Mouse (Mus musculus) midbrain, embryonic 11.5 days (tissue): ENCODE measurements at regions not wholly inside any gene's neighbourhood (a gene's known extent, or its start where the extent isn't known, plus 50 kb on each side); places are given as distances from the start of the nearest gene placed in this dataset.

Experiments
- ATAC-seq: fragments of 200-750 bp; cut with Nextera tagmentation; 2 replicates; pipeline ENCODE4 v1.8.0; 2017; ENCODE audit warnings: moderate TSS enrichment, moderate library complexity; ENCODE audit not compliant: low FRiP score
- DNase-seq: peaks from one replicate; pipeline ENCODE4 v3.0.0; 2015; ENCODE audit warnings: low spot score; ENCODE audit errors: missing footprints
- H3K27ac ChIP-seq: fragments of 300-500 bp; sonication (generic); 2 replicates; pipeline ENCODE4 v1.5.1; 2014; ENCODE audit warnings: low read depth, low read length
- H3K27me3 ChIP-seq: fragments of 300-500 bp; sonication (generic); 2 replicates; pipeline ENCODE4 v1.6.1; 2014; ENCODE audit warnings: mild to moderate bottlenecking, low read length, moderate library complexity, mixed read lengths; ENCODE audit not compliant: control insufficient read depth, insufficient read depth
- H3K36me3 ChIP-seq: fragments of 300-500 bp; sonication (generic); 2 replicates; pipeline ENCODE4 v1.6.1; 2014; ENCODE audit warnings: mild to moderate bottlenecking, low read length, moderate library complexity, mixed read lengths; ENCODE audit not compliant: control insufficient read depth, insufficient read depth
- H3K4me1 ChIP-seq: fragments of 300-500 bp; sonication (generic); 2 replicates; pipeline ENCODE4 v1.6.1; 2014; ENCODE audit warnings: low read length; ENCODE audit not compliant: control insufficient read depth, insufficient read depth
- H3K4me2 ChIP-seq: fragments of 300-500 bp; sonication (generic); 2 replicates; pipeline ENCODE4 v1.6.1; 2014; ENCODE audit warnings: mild to moderate bottlenecking, moderate library complexity
- H3K4me3 ChIP-seq: fragments of 300-500 bp; sonication (generic); 2 replicates; pipeline ENCODE4 v1.5.1; 2014; ENCODE audit warnings: low read depth, low read length
- H3K9ac ChIP-seq: fragments of 300-500 bp; sonication (generic); 2 replicates; pipeline ENCODE4 v1.6.1; 2014; ENCODE audit warnings: low read length
- H3K9me3 ChIP-seq: fragments of 300-500 bp; sonication (generic); 2 replicates; pipeline ENCODE4 v1.6.1; 2016; ENCODE audit warnings: low read length; ENCODE audit not compliant: control insufficient read depth
- WGBS: fragments of 180-500 bp; shearing (Covaris S2); extraction: QIAGEN DNeasy Blood & Tissue Kit; methylation state at CpG from one replicate; pipeline ENCODE4 v1.1.7; 2014; 5-methylcytosine and 5-hydroxymethylcytosine counted together

DNA sequence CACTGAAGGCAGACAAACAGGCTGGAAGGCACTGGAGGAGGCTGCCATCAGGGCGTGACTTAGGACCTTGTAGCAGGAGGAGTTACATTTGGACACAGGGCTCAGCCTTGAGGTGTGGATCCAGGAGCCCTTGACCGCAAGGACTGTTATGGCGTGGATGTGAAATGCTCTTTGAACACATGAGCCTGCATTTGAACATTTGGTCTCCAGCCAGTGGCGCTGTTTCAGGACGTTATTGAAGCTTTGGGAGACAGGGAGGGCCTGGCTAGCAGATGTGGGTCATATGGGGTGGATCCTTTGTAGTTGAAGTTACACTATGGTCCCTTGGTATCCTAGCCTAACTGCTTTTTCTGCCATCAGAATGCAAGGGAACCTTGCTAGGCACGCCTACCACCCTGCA lies 87.0 kb upstream of the Twist2 start:
- Histone ChIP-seq H3K4me2 (no peak overlapping the region), H3K27me3 (no peaks in the 10 kb centered on the region), H3K4me3 (no peak overlapping the region), H3K27ac (no peak overlapping the region), H3K36me3 (no peaks in the 10 kb centered on the region), H3K9me3 (no peaks in the 10 kb centered on the region), H3K4me1 (no peaks in the 10 kb centered on the region), H3K9ac (no peak overlapping the region)
- ATAC-seq (no peak), DNase-seq (no peak)
- 85% methylated on average over 6 of the region's 6 CpGs for WGBS

DNA sequence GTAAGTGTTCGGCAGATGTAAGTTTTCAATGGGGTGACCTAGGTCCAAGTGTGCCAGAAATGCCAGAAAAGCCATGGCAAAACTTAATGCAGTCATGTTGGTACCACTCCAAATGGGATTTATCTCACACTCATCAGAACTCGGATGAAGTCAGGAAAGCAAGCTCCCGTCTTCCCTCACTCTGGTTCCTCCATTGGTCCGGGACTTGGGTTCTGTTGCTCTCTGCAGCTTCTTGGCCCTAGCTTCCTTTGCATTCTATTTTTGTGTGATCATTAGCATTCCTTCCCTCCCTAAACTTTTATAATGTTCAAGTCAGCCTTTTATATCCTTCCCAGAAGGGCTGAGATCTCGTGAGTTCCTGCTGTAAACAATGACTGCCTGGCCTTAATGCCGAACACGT lies 85.9 kb upstream of the Twist2 start:
- H3K4me3 ChIP-seq, result no peak overlapping the region
- WGBS, result 90% methylated on average over 7 of the region's 7 CpGs
- DNase-seq, result no peak

DNA sequence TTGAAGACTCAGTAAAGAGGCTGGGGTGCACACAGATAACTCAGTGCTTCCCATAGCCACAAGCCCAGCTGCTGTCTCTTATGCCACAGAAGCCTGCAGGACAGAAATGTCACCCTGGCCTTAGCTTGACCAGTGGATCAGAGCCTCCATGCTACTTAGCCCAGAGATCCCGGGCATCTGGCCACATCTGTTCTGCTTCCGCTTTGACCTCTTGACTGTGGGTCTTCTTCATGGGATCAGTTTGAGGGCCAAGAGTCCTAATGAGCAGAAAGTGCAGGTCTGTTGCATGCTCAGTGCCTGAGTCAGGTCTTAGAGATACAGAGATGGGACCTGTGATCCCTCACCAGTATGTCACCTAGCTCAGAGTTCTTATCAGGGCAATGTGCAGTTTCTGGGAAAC lies 85.5 kb upstream of the Twist2 start:
- Histone ChIP-seq H3K36me3 (no peaks in the 10 kb centered on the region), H3K4me1 (no peaks in the 10 kb centered on the region), H3K4me2 (no peak overlapping the region), H3K27ac (no peak overlapping the region), H3K9ac (no peak overlapping the region), H3K27me3 (no peaks in the 10 kb centered on the region), H3K9me3 (no peaks in the 10 kb centered on the region), H3K4me3 (no peak overlapping the region)
- 98% methylated on average over 2 of the region's 2 CpGs for WGBS
- no peak for DNase-seq
- no peak for ATAC-seq

More for the DNA sequence above, 85.9 kb upstream of the Twist2 start:
- Histone ChIP-seq H3K4me2 (no peak overlapping the region), H3K27ac (no peak overlapping the region), H3K4me1 (no peaks in the 10 kb centered on the region), H3K9ac (no peak overlapping the region), H3K9me3 (no peaks in the 10 kb centered on the region), H3K27me3 (no peaks in the 10 kb centered on the region), H3K36me3 (no peaks in the 10 kb centered on the region)
- ATAC-seq, result no peak

DNA sequence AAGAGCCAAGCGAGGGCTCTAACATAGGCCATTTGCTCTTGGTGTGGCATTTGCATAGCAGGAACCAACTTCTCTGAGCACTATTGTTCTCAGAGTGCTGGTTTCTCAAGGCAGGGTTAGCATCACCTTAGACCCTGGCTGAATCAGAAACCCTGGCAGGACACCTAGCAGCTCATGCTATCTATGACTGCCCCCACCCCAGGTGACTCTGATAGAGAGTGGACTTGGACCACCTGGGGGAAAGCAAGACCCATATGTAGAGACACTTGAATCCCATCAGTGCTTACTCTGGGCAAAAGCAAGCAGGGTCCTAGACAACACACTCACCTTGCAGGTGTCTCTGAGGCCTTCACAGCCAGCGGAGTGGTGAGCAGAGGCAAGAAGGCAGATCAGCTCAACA lies 84.4 kb upstream of the Twist2 start:
- Histone ChIP-seq H3K27ac (no peak overlapping the region), H3K4me1 (no peaks in the 10 kb centered on the region), H3K27me3 (no peaks in the 10 kb centered on the region), H3K4me2 (no peak overlapping the region), H3K36me3 (no peaks in the 10 kb centered on the region), H3K9ac (no peak overlapping the region), H3K9me3 (no peaks in the 10 kb centered on the region), H3K4me3 (no peak overlapping the region)
- ATAC-seq (no peak), DNase-seq (no peak)
- WGBS, result 89% methylated on average over 2 of the region's 2 CpGs

GRCm38 (mm10) chr1:91717961-91718360 lies 83.3 kb upstream of the Twist2 start:
- H3K4me2 ChIP-seq, result no peak overlapping the region
- ATAC-seq (no peak), DNase-seq (no peak)
- H3K9ac ChIP-seq, result no peak overlapping the region
- no peaks in the 10 kb centered on the region for H3K36me3 ChIP-seq
- H3K27ac ChIP-seq, result no peak overlapping the region
- 72% methylated on average over 8 of the region's 8 CpGs for WGBS
- H3K9me3 ChIP-seq, result no peaks in the 10 kb centered on the region
- no peak overlapping the region for H3K4me3 ChIP-seq
- no peaks in the 10 kb centered on the region for H3K27me3 ChIP-seq
- no peaks in the 10 kb centered on the region for H3K4me1 ChIP-seq

- H3K9me3 ChIP-seq, result no peaks in the 10 kb centered on the region
- H3K27me3 ChIP-seq, result no peaks in the 10 kb centered on the region
- DNase-seq (no peak), ATAC-seq (no peak)
- 84% methylated on average over 11 of the region's 11 CpGs for WGBS
- no peak overlapping the region for H3K9ac ChIP-seq
- no peak overlapping the region for H3K4me2 ChIP-seq
- H3K27ac ChIP-seq, result no peak overlapping the region
- H3K4me3 ChIP-seq, result no peak overlapping the region
- H3K4me1 ChIP-seq, result no peaks in the 10 kb centered on the region
- no peaks in the 10 kb centered on the region for H3K36me3 ChIP-seq
These were observed 72.0 kb upstream of the Twist2 start for GRCm38 (mm10) chr1:91729246-91729645.

- Histone ChIP-seq H3K4me3 (no peak overlapping the region), H3K9ac (no peak overlapping the region), H3K27me3 (no peaks in the 10 kb centered on the region), H3K9me3 (no peaks in the 10 kb centered on the region), H3K36me3 (no peaks in the 10 kb centered on the region), H3K27ac (no peak overlapping the region), H3K4me2 (no peak overlapping the region), H3K4me1 (no peaks in the 10 kb centered on the region)
- DNase-seq (no peak), ATAC-seq (no peak)
- WGBS, result 79% methylated on average over 2 of the region's 2 CpGs
These were observed 71.0 kb upstream of the Twist2 start for GRCm38 (mm10) chr1:91730281-91730680.

DNA sequence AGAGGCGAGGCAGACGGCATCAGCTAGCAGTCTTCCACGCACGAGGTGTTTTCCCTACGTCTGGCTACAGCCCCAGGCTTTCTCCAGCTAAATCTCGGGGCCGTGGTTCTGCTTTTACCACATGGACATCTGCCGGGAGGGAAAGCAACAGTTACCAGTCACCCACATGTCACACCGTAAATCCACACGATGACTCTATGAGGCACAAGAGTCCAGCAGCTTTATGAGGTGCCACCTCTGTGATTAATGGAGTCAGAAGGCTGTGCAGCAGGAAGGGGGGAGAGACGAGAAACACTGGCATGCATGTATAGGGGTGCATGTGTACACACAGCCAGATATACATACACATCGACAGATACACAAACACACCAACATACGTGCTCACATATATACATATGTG lies 69.6 kb upstream of the Twist2 start:
- Histone ChIP-seq H3K36me3 (no peaks in the 10 kb centered on the region), H3K27me3 (no peaks in the 10 kb centered on the region), H3K4me1 (no peaks in the 10 kb centered on the region), H3K4me2 (no peak overlapping the region), H3K4me3 (no peak overlapping the region), H3K27ac (no peak overlapping the region), H3K9me3 (no peaks in the 10 kb centered on the region), H3K9ac (no peak overlapping the region)
- ATAC-seq (no peak), DNase-seq (no peak)
- WGBS, result 86% methylated on average over 13 of the region's 13 CpGs

GRCm38 (mm10) chr1:91732461-91732861 lies 68.8 kb upstream of the Twist2 start:
- H3K4me1 ChIP-seq, result no peaks in the 10 kb centered on the region
- DNase-seq (no peak), ATAC-seq (no peak)
- H3K27ac ChIP-seq, result no peak overlapping the region
- no peaks in the 10 kb centered on the region for H3K9me3 ChIP-seq
- no peak overlapping the region for H3K4me3 ChIP-seq
- no peak overlapping the region for H3K9ac ChIP-seq
- H3K4me2 ChIP-seq, result no peak overlapping the region
- WGBS, result 75% methylated on average over 12 of the region's 12 CpGs
- H3K36me3 ChIP-seq, result no peaks in the 10 kb centered on the region
- H3K27me3 ChIP-seq, result no peaks in the 10 kb centered on the region

- Histone ChIP-seq H3K27me3 (no peaks in the 10 kb centered on the region), H3K4me2 (no peak overlapping the region), H3K27ac (no peak overlapping the region), H3K4me1 (no peaks in the 10 kb centered on the region), H3K9ac (no peak overlapping the region), H3K36me3 (no peaks in the 10 kb centered on the region), H3K9me3 (no peaks in the 10 kb centered on the region), H3K4me3 (no peak overlapping the region)
- ATAC-seq (no peak), DNase-seq (no peak)
- WGBS, result 86% methylated on average over 2 of the region's 2 CpGs
These were observed 66.5 kb upstream of the Twist2 start for GRCm38 (mm10) chr1:91734731-91735130.
